Mouse (Mus musculus): ENCODE measurements around the gene Crygn. TPM values are rescaled to one million over a fixed set of nuclear protein-coding genes. Genes with fewer than 3 reads are reported as not detected.

Gene Crygn
- polyA plus RNA-seq, 1 experiment from 2014 or later, result 2.6 TPM

GRCm38 (mm10) chr5:24741172-24741885 is 16.5 kb downstream of the Crygn start:
- H3K27me3 ChIP-seq, result no peaks in the 10 kb centered on the region
- no peak overlapping the region for H3K4me2 ChIP-seq

GRCm38 (mm10) chr5:24739141-24739753 is 18.6 kb downstream of the Crygn start:
- 0 out of 2 replicates have a peak overlapping the region, but pooled peaks have one; percentile 34 for H3K27ac ChIP-seq
- H3K4me2 ChIP-seq, result no peak overlapping the region

More at GRCm38 (mm10) chr5:24741172-24741885, 16.5 kb downstream of the Crygn start:
- H3K27ac ChIP-seq, result peak overlapping the region; percentile 79
- no peak overlapping the region for H3K9ac ChIP-seq
- WGBS, result 24% methylated on average over 15 of the region's 15 CpGs
- H3K9me3 ChIP-seq, result no peaks in the 10 kb centered on the region
- H3K4me1 ChIP-seq, result peaks cover 21% of the 10 kb centered on the region
- no peaks in the 10 kb centered on the region for H3K36me3 ChIP-seq
- ATAC-seq (ENCODE audit: insufficient number of reproducible peaks, low FRiP score, low TSS enrichment, low read depth), result peak; percentile 68; the same call in 1 of the 2 replicates
- H3K4me3 ChIP-seq, result no peak overlapping the region

GRCm38 (mm10) chr5:24738517-24738916 is 19.3 kb downstream of the Crygn start:
- Histone ChIP-seq H3K27ac (no peak overlapping the region), H3K4me2 (no peak overlapping the region), H3K4me1 (peaks cover 21% of the 10 kb centered on the region), H3K9me3 (no peaks in the 10 kb centered on the region), H3K9ac (no peak overlapping the region), H3K27me3 (no peaks in the 10 kb centered on the region), H3K4me3 (no peak overlapping the region), H3K36me3 (no peaks in the 10 kb centered on the region)
- 69% methylated on average over 1 of the region's 1 CpGs for WGBS
- ATAC-seq (ENCODE audit: insufficient number of reproducible peaks, low FRiP score, low TSS enrichment, low read depth), result no peak

More at GRCm38 (mm10) chr5:24739141-24739753, 18.6 kb downstream of the Crygn start:
- Histone ChIP-seq H3K9ac (no peak overlapping the region), H3K9me3 (no peaks in the 10 kb centered on the region), H3K4me3 (no peak overlapping the region), H3K4me1 (peaks cover 21% of the 10 kb centered on the region), H3K27me3 (no peaks in the 10 kb centered on the region), H3K36me3 (no peaks in the 10 kb centered on the region)
- ATAC-seq (ENCODE audit: insufficient number of reproducible peaks, low FRiP score, low TSS enrichment, low read depth), result no peak
- WGBS, result 59% methylated on average over 15 of the region's 15 CpGs

GRCm38 (mm10) chr5:24737595-24737994 is 20.2 kb downstream of the Crygn start:
- 88% methylated on average over 10 of the region's 10 CpGs for WGBS
- Histone ChIP-seq H3K36me3 (no peaks in the 10 kb centered on the region), H3K4me1 (peaks cover 30% of the 10 kb centered on the region), H3K9me3 (no peaks in the 10 kb centered on the region), H3K4me3 (no peak overlapping the region), H3K27me3 (no peaks in the 10 kb centered on the region), H3K4me2 (no peak overlapping the region), H3K9ac (no peak overlapping the region), H3K27ac (no peak overlapping the region)
- no peak for ATAC-seq (ENCODE audit: insufficient number of reproducible peaks, low FRiP score, low TSS enrichment, low read depth)

GRCm38 (mm10) chr5:24733771-24734426 is 23.9 kb downstream of the Crygn start:
- WGBS, result 65% methylated on average over 7 of the region's 7 CpGs
- Histone ChIP-seq H3K4me1 (peaks cover 40% of the 10 kb centered on the region), H3K4me2 (no peak overlapping the region), H3K27ac (peak overlapping the region; percentile 3; the same call in 1 of the 2 replicates), H3K9ac (no peak overlapping the region), H3K27me3 (no peaks in the 10 kb centered on the region), H3K36me3 (no peaks in the 10 kb centered on the region), H3K9me3 (no peaks in the 10 kb centered on the region), H3K4me3 (no peak overlapping the region)
- ATAC-seq (ENCODE audit: insufficient number of reproducible peaks, low FRiP score, low TSS enrichment, low read depth), result no peak

- no peaks in the 10 kb centered on the region for H3K9me3 ChIP-seq
- no peaks in the 10 kb centered on the region for H3K36me3 ChIP-seq
- H3K27ac ChIP-seq, result no peak overlapping the region
- WGBS, result 4% methylated on average over 8 of the region's 8 CpGs
- ATAC-seq (ENCODE audit: insufficient number of reproducible peaks, low FRiP score, low TSS enrichment, low read depth), result no peak
- H3K4me1 ChIP-seq, result peaks cover 39% of the 10 kb centered on the region
- H3K27me3 ChIP-seq, result no peaks in the 10 kb centered on the region
- no peak overlapping the region for H3K9ac ChIP-seq
- H3K4me2 ChIP-seq, result no peak overlapping the region
- no peak overlapping the region for H3K4me3 ChIP-seq
Observed at GRCm38 (mm10) chr5:24733134-24733533, 24.7 kb downstream of the Crygn start.

DNA sequence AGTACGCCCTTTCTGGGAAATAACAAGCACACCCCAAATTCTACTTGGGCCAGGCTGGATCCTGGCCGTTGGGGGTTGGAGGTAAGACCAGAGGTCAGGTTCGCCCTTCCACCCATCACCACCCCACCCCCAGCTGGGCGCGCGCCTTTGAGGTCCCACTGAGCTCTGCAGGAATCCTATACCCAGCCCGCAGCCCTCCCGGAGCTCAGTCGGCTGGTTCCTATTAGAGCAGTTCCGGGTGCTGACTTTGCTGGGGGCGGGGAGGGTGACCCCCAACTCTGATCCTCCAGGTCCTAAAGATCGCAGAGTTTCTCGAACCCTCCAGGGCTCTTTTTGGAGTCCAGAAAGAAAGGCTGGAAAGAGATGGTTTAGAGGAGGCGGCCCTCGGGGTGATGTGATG is 26.8 kb downstream of the Crygn start:
- no peaks in the 10 kb centered on the region for H3K9me3 ChIP-seq
- no peak for ATAC-seq (ENCODE audit: insufficient number of reproducible peaks, low FRiP score, low TSS enrichment, low read depth)
- peak overlapping the region; percentile 72 for H3K27ac ChIP-seq
- H3K4me1 ChIP-seq, result peaks cover 40% of the 10 kb centered on the region
- H3K4me3 ChIP-seq, result peak overlapping the region; percentile 59
- peak overlapping the region; percentile 65 for H3K9ac ChIP-seq
- 3% methylated on average over 15 of the region's 15 CpGs for WGBS
- H3K36me3 ChIP-seq, result no peaks in the 10 kb centered on the region
- H3K4me2 ChIP-seq, result peak overlapping the region; percentile 93
- no peaks in the 10 kb centered on the region for H3K27me3 ChIP-seq

GRCm38 (mm10) chr5:24730488-24730871 is 27.3 kb downstream of the Crygn start, which contains the start of gene Wdr86:
Gene Wdr86 (minus strand): TSS chr5:24730727.
- H3K4me2 ChIP-seq, result peak within 1 kb of the TSS; percentile 93
- peak within 1 kb of the TSS; percentile 65 for H3K9ac ChIP-seq
- peak within 1 kb of the TSS; percentile 59 for H3K4me3 ChIP-seq
- peak within 1 kb of the TSS; percentile 72 for H3K27ac ChIP-seq
- no peaks in the 10 kb centered on the region for H3K27me3 ChIP-seq
- no peaks in the 10 kb centered on the region for H3K9me3 ChIP-seq
- no peaks in the 10 kb centered on the region for H3K36me3 ChIP-seq
- under 1% methylated on average over 23 of the region's 23 CpGs for WGBS
- peaks cover 42% of the 10 kb centered on the region for H3K4me1 ChIP-seq
- ATAC-seq (ENCODE audit: insufficient number of reproducible peaks, low FRiP score, low TSS enrichment, low read depth), result 0 out of 2 replicates have a peak, but pooled peaks have one; percentile 4

DNA sequence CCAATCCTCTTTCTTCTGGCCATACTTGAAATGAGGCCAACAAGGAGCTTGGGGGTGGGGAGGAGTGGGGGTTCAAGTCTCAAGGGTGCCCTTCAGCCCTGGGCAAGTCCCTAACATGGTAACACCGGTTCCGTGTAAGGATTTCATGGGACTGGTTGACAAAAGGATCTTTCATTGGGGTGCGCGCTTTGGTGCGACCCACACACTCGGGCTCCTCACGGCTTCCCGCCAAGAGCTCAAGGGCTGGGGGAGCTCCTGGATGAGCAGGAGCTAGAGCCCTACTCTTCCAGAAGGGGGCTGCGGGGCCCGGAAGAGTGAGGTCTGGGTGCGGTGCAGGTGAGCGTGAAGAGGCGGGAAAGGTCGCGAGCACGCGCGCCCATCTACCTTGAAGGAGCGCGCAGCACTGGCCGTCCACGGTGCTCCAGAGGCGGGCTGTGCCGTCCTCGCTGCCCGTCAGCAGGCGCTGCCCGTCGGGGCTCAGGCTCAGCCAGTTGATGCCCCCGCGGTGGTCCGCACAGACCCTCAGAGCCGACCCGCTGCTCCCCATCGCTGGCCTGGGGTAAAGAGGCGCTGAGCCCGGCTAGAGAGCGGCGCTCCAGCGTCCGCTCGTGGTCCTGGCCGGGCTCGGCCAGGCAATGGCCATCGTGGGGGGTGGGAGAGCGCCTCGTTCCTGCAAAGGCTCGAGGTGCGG is 27.9 kb downstream of the Crygn start:
- Histone ChIP-seq H3K27ac (peak overlapping the region; percentile 72), H3K4me1 (peaks cover 47% of the 10 kb centered on the region), H3K9ac (peak overlapping the region; percentile 65), H3K36me3 (no peaks in the 10 kb centered on the region), H3K27me3 (no peaks in the 10 kb centered on the region), H3K4me3 (peak overlapping the region; percentile 59), H3K9me3 (no peaks in the 10 kb centered on the region), H3K4me2 (peak overlapping the region; percentile 93)
- ATAC-seq (ENCODE audit: insufficient number of reproducible peaks, low FRiP score, low TSS enrichment, low read depth), result peak; percentile 12; the same call in 1 of the 2 replicates
- 2% methylated on average over 49 of the region's 49 CpGs for WGBS

- Histone ChIP-seq H3K4me3 (no peak overlapping the region), H3K36me3 (no peaks in the 10 kb centered on the region), H3K4me1 (peaks cover 47% of the 10 kb centered on the region), H3K27ac (no peak overlapping the region), H3K27me3 (no peaks in the 10 kb centered on the region), H3K9ac (no peak overlapping the region), H3K4me2 (no peak overlapping the region), H3K9me3 (no peaks in the 10 kb centered on the region)
- ATAC-seq (ENCODE audit: insufficient number of reproducible peaks, low FRiP score, low TSS enrichment, low read depth), result no peak; the same call in 1 of the 2 replicates
- 65% methylated on average over 12 of the region's 12 CpGs for WGBS
Observed at GRCm38 (mm10) chr5:24726901-24727836, 30.6 kb downstream of the Crygn start.

DNA sequence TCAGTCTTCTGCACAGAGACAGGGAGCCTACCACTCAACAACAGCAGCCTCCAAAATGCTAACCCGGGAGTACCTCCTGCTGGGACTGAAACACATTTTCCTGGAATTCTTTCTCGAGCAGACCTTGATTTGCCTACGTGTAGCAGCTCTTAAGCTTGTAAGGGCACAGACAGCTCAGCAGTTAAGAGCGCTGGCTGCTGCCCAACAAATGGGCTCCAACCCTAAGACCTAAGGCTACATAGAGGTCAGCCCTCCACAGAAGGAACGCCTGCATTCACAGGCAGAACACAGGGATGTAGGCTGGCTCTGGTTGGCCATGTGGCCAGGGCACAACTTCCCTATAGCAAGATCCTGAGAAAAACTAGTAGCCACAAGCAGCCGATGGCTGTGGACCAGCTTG is 31.9 kb downstream of the Crygn start:
- no peak overlapping the region for H3K4me2 ChIP-seq
- H3K4me3 ChIP-seq, result no peak overlapping the region
- WGBS, result 53% methylated on average over 6 of the region's 6 CpGs
- H3K9me3 ChIP-seq, result no peaks in the 10 kb centered on the region
- no peak overlapping the region for H3K27ac ChIP-seq
- no peak for ATAC-seq (ENCODE audit: insufficient number of reproducible peaks, low FRiP score, low TSS enrichment, low read depth)
- H3K9ac ChIP-seq, result no peak overlapping the region
- H3K27me3 ChIP-seq, result no peaks in the 10 kb centered on the region
- peaks cover 10% of the 10 kb centered on the region; the same call in 1 of the 2 replicates for H3K36me3 ChIP-seq
- H3K4me1 ChIP-seq, result peaks cover 34% of the 10 kb centered on the region
